Mouse (Mus musculus) lung, postnatal 0 days (tissue): Measurements from ENCODE around the gene Arhgap11a. TPM values are rescaled to one million over a fixed set of nuclear protein-coding genes. Genes with fewer than 3 reads are reported as not detected.

Experiments used
- ATAC-seq: fragments of 200-750 bp; cut with Nextera tagmentation; 2 replicates; pipeline ENCODE4 v1.8.0; 2017; ENCODE audit warnings: moderate library complexity
- DNase-seq: peaks from one replicate; pipeline ENCODE4 v3.0.0-alpha.2; 2016; ENCODE audit warnings: low spot score
- H3K27ac ChIP-seq: fragments of 300-500 bp; sonication (generic); 2 replicates; pipeline ENCODE4 v1.5.1; 2014; ENCODE audit warnings: antibody characterized with exemption, mild to moderate bottlenecking, low read length, mixed read lengths
- H3K27me3 ChIP-seq: fragments of 300-500 bp; sonication (generic); replicated peaks from 2 replicates; pipeline ENCODE4 v1.6.1; 2014; ENCODE audit warnings: low read length, mixed read lengths; ENCODE audit not compliant: insufficient read depth
- H3K36me3 ChIP-seq: fragments of 300-500 bp; sonication (generic); 2 replicates; pipeline ENCODE4 v1.6.1; 2014; ENCODE audit warnings: low read length, mixed read lengths; ENCODE audit not compliant: insufficient read depth
- H3K4me1 ChIP-seq: fragments of 300-500 bp; sonication (generic); 2 replicates; pipeline ENCODE4 v1.6.1; 2014; ENCODE audit warnings: antibody characterized with exemption, low read depth, low read length, mixed read lengths; ENCODE audit not compliant: insufficient read depth
- H3K4me2 ChIP-seq: fragments of 300-500 bp; sonication (generic); replicated peaks from 2 replicates; pipeline ENCODE4 v1.6.1; 2014; ENCODE audit warnings: low read depth, mild to moderate bottlenecking, low read length, moderate library complexity, mixed read lengths
- H3K4me3 ChIP-seq: fragments of 300-500 bp; sonication (generic); 2 replicates; pipeline ENCODE4 v1.5.1; 2014; ENCODE audit warnings: low read depth, low read length
- H3K9ac ChIP-seq: fragments of 300-500 bp; sonication (generic); replicated peaks from 2 replicates; pipeline ENCODE4 v1.6.1; 2014; ENCODE audit warnings: low read depth, mild to moderate bottlenecking
- H3K9me3 ChIP-seq: fragments of 300-500 bp; sonication (generic); 2 replicates; pipeline ENCODE4 v1.6.1; 2016; ENCODE audit warnings: low read length, mixed read lengths
- CTCF ChIP-seq: IDR thresholded peaks from 2 replicates; pipeline ENCODE4 v1.5.1; 2016; ENCODE audit warnings: antibody characterized with exemption, mild to moderate bottlenecking
- EP300 ChIP-seq: IDR thresholded peaks from 2 replicates; pipeline ENCODE4 v1.6.1; 2016; ENCODE audit warnings: antibody characterized with exemption, mild to moderate bottlenecking, control low read depth
- WGBS: fragments of 180-500 bp; shearing (Covaris S2); extraction: QIAGEN DNeasy Blood & Tissue Kit; methylation state at CpG from one replicate; pipeline ENCODE4 v1.1.7; 2014; 5-methylcytosine and 5-hydroxymethylcytosine counted together
- polyA plus RNA-seq: library from polyadenylated mRNA; unstranded; fragments of >200 nt; fragmentation: Nextera tagmentation; extraction: Ambion mirVana; gene quantifications from 2 replicates; pipeline ENCODE4 v1.2.1, GENCODE M21; 2015

The Arhgap11a gene
- polyA plus RNA-seq: 2.7 and 3.2 TPM in 2 replicates

DNA sequence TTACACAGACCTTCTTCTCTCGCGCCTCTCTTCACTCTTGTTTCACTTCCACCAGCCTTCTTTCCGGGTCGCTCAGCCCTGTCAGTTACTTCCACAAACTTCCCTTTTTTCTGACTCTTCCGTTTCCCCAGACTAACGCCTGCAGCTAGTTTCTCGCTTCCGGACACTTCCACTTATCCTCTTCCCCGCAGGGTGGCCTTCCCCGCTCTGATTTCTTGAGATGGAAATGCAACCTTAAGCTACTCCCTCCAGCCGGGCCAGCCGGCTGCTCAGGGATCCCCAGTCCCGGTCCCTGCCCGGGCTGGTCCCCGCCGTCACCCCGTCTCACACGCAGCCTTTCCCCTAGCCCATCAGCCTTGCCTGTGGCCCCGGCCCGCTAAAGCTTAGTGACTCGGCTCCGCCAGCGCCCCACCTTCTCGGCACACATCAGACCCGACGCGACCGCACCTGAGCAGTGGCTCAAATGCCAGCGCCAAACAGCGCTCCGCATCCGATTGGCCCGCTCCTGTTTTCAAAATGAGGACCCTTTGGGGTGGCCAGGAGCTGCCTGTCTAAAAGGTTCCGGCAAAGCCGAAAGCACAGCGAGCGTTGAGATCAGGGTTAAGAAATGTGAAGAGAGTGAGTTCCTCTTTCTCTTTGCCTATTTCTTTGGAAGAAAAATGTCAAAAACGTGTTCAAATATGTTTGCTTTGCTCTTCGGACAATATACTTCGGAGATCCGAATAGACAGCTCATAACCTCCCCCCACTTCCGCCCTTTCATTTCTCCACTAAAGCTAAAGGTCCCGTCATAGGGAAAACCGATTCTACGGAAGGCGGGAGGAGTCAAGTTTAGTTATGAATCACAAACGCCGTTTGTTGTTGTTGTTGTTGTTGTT is at the start of gene Arhgap11a:
Gene Arhgap11a, minus strand, starts transcription at position 417 of the 877 bp plus-strand sequence.
- Histone ChIP-seq H3K36me3 (no peaks in the 10 kb centered on the region), H3K4me1 (no peaks in the 10 kb centered on the region), H3K4me2 (peak within 1 kb of the TSS; percentile 92), H3K9me3 (no peaks in the 10 kb centered on the region), H3K9ac (peak within 1 kb of the TSS; percentile 60), H3K4me3 (peak within 1 kb of the TSS; percentile 77), H3K27me3 (no peaks in the 10 kb centered on the region), H3K27ac (peak within 1 kb of the TSS; percentile 51)
- DNase-seq: peak; percentile 97
- ATAC-seq: peak; percentile 97
- TF ChIP-seq CTCF (no peak), EP300 (peak; percentile 96)
- WGBS: under 1% methylated on average over 48 of the region's 48 CpGs

DNA sequence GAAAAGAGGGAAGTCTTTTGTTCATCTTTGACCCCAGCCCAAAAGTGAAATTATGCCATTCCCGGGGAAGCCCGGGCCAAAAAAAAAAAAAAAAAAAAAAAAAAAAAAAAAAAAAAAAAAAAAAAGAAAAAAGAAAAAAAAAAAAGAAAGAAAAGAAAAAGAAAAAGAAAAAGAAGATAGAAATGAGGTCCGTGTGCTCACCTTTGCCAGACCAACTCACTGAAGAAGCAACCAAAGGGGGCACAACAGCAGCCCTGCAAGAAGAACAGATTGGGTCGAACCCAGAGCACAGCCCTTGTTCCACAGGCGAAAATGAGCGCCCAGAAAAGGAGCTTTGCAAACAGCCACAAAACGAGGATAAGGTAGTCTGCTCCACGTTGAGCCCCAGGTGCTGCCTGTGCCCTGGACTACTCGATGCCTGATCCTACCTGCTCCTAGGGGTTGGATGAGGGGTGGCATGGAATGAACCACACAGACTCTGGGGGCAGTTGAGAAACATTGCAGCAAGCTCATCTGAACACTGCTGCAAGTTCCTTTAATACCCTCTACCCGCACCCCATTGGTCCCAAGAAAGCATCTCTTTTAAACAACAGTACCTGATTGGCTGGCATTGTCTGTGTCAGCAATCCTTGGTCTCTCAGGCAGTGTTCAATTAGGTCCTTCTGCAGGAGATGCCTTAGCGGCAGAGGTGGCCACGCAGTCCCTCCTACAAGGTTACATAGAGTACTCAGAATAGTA is 45.1 kb upstream of the Arhgap11a start:
- H3K9ac ChIP-seq: no peak overlapping the region
- no peak overlapping the region for H3K27ac ChIP-seq
- no peaks in the 10 kb centered on the region for H3K27me3 ChIP-seq
- ATAC-seq: no peak
- TF ChIP-seq CTCF (no peak), EP300 (no peak)
- H3K36me3 ChIP-seq: no peaks in the 10 kb centered on the region
- H3K9me3 ChIP-seq: no peaks in the 10 kb centered on the region
- no peak overlapping the region for H3K4me2 ChIP-seq
- no peaks in the 10 kb centered on the region for H3K4me1 ChIP-seq
- no peak for DNase-seq
- no peak overlapping the region for H3K4me3 ChIP-seq
- whole genome bisulfite sequencing: 76% methylated on average over 10 of the region's 12 CpGs

DNA sequence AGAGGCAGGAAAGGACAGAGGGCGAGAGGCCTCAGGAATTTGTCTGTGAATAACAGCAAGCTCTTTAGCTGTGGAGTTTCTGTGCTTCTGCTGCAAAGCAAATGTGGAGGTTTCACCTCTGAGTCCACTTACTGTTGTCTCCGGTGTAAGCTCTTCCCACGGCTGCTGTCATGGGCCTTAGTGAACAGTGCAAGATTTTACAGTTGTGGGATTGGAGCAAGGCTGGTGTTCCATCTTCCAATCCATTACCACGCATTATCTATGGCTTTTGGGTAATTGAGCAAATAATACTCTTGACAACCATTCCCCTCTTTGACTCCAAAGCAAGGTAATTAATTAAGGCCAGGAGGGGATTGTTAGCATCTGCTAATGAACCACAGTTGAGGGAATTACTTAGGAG is 38.7 kb upstream of the Arhgap11a start:
- H3K27ac ChIP-seq: no peak overlapping the region
- DNase-seq (no peak), ATAC-seq (no peak)
- no peak overlapping the region for H3K9ac ChIP-seq
- H3K4me1 ChIP-seq: no peaks in the 10 kb centered on the region
- no peaks in the 10 kb centered on the region for H3K27me3 ChIP-seq
- no peak for TF ChIP-seq EP300
- TF ChIP-seq CTCF: no peak
- no peak overlapping the region for H3K4me3 ChIP-seq
- H3K4me2 ChIP-seq: no peak overlapping the region
- no peaks in the 10 kb centered on the region for H3K9me3 ChIP-seq
- 77% methylated on average over 4 of the region's 4 CpGs for WGBS
- H3K36me3 ChIP-seq: no peaks in the 10 kb centered on the region

DNA sequence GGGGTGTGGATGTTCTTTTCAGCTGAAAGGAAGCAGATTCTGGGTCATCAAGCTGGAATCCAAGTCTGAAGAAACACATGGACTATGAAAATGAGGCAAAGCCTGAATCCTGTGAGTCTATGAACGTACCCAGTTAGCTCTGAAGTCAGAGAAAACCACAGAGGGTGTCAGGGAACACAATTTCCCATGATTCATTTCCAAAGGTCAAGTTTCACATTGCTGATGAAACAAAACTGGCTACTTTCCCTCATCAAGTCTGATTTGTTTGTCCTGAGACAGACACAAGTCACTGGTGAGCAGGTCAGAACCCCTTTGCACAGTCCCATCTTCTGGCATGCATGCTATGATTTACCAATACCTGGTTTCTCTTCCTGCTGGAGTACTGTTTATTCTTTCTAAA is 37.6 kb upstream of the Arhgap11a start:
- Histone ChIP-seq H3K27me3 (no peaks in the 10 kb centered on the region), H3K9ac (no peak overlapping the region), H3K36me3 (no peaks in the 10 kb centered on the region), H3K4me3 (no peak overlapping the region), H3K4me2 (no peak overlapping the region), H3K9me3 (no peaks in the 10 kb centered on the region), H3K27ac (no peak overlapping the region), H3K4me1 (no peaks in the 10 kb centered on the region)
- no peak for ATAC-seq
- WGBS: 48% methylated on average over 1 of the region's 1 CpGs
- no peak for TF ChIP-seq EP300
- no peak for TF ChIP-seq CTCF
- DNase-seq: no peak

DNA sequence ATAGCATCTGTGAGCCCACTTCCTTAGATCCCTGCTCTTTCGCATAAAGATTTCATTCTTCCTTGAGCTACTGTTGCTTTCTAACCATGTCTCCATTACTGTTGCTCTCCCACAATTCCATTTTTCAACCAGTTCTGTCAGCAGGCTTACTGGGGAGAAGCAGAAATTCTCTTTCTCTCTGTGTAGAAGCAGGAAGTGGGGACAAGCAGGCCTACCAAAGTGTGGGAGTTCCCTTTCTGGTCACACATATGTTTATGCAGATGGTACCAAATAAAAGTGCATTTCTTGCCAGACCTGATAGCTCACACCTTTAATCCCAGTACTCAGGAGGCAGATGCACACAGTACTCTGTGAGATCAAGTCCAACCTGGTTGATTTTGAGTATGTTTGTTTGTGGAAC is 21.7 kb upstream of the Arhgap11a start:
- Histone ChIP-seq H3K4me2 (no peak overlapping the region), H3K9ac (no peak overlapping the region), H3K27me3 (no peaks in the 10 kb centered on the region), H3K4me1 (no peaks in the 10 kb centered on the region), H3K27ac (no peak overlapping the region), H3K4me3 (no peak overlapping the region), H3K36me3 (no peaks in the 10 kb centered on the region), H3K9me3 (no peaks in the 10 kb centered on the region)
- ATAC-seq: no peak
- 79% methylated on average over 1 of the region's 1 CpGs for WGBS
- TF ChIP-seq EP300 (no peak), CTCF (no peak)
- no peak for DNase-seq

DNA sequence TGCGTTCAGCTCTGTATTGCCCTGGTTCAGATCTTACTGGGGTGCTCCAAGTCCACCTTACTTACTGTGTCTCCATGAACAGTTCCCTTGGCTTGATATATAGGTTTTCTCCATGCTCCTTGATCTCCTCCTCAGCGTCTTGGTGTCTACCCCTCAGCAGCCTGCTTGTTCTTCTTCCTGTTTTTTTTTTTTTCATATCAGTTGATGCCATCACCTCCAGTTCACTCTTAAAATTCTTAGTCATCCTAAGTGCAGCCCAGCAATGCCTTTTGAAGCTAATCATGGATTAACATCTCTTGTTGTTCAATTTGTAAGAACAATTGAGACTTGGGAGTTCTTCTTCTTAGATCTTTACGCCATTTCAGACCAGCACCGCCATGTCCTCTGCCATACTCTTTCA is 19.9 kb upstream of the Arhgap11a start:
- H3K4me2 ChIP-seq: no peak overlapping the region
- H3K9ac ChIP-seq: no peak overlapping the region
- no peak overlapping the region for H3K4me3 ChIP-seq
- DNase-seq: no peak
- no peaks in the 10 kb centered on the region for H3K4me1 ChIP-seq
- H3K27ac ChIP-seq: no peak overlapping the region
- H3K27me3 ChIP-seq: no peaks in the 10 kb centered on the region
- no peaks in the 10 kb centered on the region for H3K36me3 ChIP-seq
- TF ChIP-seq CTCF: no peak
- TF ChIP-seq EP300: no peak
- no peaks in the 10 kb centered on the region for H3K9me3 ChIP-seq
- no peak for ATAC-seq
- 85% methylated on average over 4 of the region's 4 CpGs for WGBS
